8 mouse cellular contexts compared by ENCODE assay signal in the genomic region with DNA sequence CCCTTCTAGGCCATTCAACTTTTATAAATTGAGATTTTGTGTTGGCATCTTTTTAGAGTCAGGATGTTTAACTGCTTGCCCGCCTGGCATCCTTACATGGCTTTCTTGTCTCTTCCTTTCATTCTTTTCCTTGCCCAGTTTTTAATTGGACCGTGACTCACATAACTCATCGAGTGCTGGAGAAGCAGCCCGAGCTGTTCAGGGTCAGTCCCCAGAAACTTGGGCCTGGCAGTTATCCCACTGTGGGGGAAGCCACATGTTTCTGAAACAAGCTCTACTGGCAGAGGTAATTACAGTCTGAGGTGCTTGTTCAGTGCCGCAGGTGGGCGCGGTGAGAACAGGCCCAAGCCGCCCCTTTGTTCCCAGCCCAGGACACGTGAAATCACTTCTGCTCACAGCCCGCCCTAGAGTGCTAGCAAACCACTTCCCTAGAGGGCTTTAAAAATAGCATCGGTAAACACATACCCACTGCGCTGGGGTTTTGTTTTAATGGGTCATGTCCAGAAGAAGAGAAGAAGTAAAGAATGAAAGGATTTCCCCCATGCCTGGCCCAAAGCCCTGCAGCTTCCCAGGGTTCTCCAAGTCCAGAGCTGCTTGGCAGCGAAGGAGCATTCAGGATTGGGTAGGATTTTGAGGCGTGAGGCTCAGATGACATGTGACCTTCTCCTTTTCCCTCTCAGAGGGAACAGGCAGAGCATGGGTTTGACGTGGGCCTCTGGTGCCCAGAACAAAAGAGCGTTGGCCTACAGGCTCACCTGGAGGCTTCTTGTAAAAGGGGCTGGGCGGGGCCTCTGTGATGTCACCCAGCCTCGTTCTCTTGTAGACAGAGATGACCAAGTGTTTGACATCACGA. TPM values are rescaled to one million over a fixed set of nuclear protein-coding genes. Genes with fewer than 3 reads are reported as not detected.
A peak's percentile ranks its signal among the peaks of the same experiment; 100 is the strongest.
DNase-seq lines count a peak whose midpoint lies in the region; ATAC-seq lines count a peak whose summit lies in the region.

No protein-coding gene starts in this region.

- peaks cover 12% of the 10 kb centered on the region; the same call in 1 of the 2 replicates for H3K27me3 ChIP-seq in forebrain, embryonic 14.5 days (replicated peaks; ENCODE audit: control insufficient read depth, insufficient read depth, low read length)

- no peaks in the 10 kb centered on the region for H3K36me3 ChIP-seq in forebrain, embryonic 14.5 days (ENCODE audit: control insufficient read depth, insufficient read depth, low read length)

- no peak overlapping the region for H3K9ac ChIP-seq in forebrain, embryonic 14.5 days (ENCODE audit: low read length)

- no peak overlapping the region for H3K4me2 ChIP-seq in forebrain, embryonic 14.5 days (ENCODE audit: low read length)

- WGBS in forebrain, embryonic 14.5 days: 34% methylated on average over 19 of the region's 19 CpGs

- peaks cover 4% of the 10 kb centered on the region; the same call in 1 of the 2 replicates for H3K9me3 ChIP-seq in forebrain, embryonic 14.5 days (replicated peaks; ENCODE audit: control insufficient read depth, low read length)

- H3K27ac ChIP-seq in forebrain, embryonic 14.5 days (ENCODE audit: low read depth, low read length): 0 out of 2 replicates have a peak overlapping the region, but pooled peaks have one; percentile 33

- no peak overlapping the region for H3K4me3 ChIP-seq in forebrain, embryonic 14.5 days (ENCODE audit: low read depth, low read length)

- DNase-seq in Muller cell, postnatal 12 days (ENCODE audit: inconsistent ontology term): peak; percentile 95
- DNase-seq in adrenal gland, postnatal 36 days: peak; percentile 78 to 81
- DNase-seq in forebrain, embryonic 14.5 days (ENCODE audit: low spot score): peak; percentile 83
- DNase-seq in heart, postnatal 10 days: peak; percentile 71 to 75
- DNase-seq in layer of hippocampus, adult 8-10 months (ENCODE audit: low spot score in 2 of 2): peak; percentile 49 to 61
- DNase-seq in lung, postnatal 36 days: peak; percentile 91
- peak; percentile 40 for DNase-seq in right cerebral cortex, postnatal 25 days
- DNase-seq in embryo, embryonic 9.5 days (ENCODE audit: extremely low spot score): no peak

- ATAC-seq in forebrain, embryonic 14.5 days: peak; percentile 80

- H3K4me1 ChIP-seq in forebrain, embryonic 14.5 days (ENCODE audit: control insufficient read depth, insufficient read depth, low read length): 0 out of 2 replicates have a peak, but pooled peaks cover 6% of the 10 kb centered on the region

- intact Hi-C loops in heart, postnatal 10 days (cut with DNase I): loop anchor here (5.0 kb wide), 2 partner anchors 34 to 66 kb away; a partner anchor contains a TSS

RNA-seq across cellular contexts. Expression of a gene that starts 43.4 kb away (rescaled TPM):
- 10 to 100 TPM; 29.2 to 61.5 TPM for total RNA-seq in adrenal gland, postnatal 36 days (2021)
- 1.3 and 1.4 TPM in 2 replicates for polyA plus RNA-seq in forebrain, embryonic 14.5 days (2014; fragmentation: Nextera tagmentation; extraction: Ambion mirVana)
- total RNA-seq in heart, postnatal 10 days (2021): 10 to 100 TPM; 13.8 to 16.6 TPM
- 1 to 10 TPM in 2 of 4 experiments, under 1 TPM in 2; 0.23 to 1.5 (median 0.90) TPM for total RNA-seq in layer of hippocampus, adult 8-10 months (2022)

Comparison
In these comparisons a context has a peak if more than half of its experiments do, and no peak if none do; other contexts are left out.
1. RNA of a gene that starts 43.4 kb away (total RNA-seq): 29.2 to 61.5 TPM in adrenal gland, postnatal 36 days and 13.8 to 16.6 TPM in heart, postnatal 10 days; 0.23 to 1.5 TPM in layer of hippocampus, adult 8-10 months; every median in the first group is over 4 times any median in the second.